Mouse (Mus musculus) midbrain, postnatal 0 days (tissue): Measurements from ENCODE around the gene Unc93b1. TPM values are rescaled to one million over a fixed set of nuclear protein-coding genes. Genes with fewer than 3 reads are reported as not detected.

Source experiments
- ATAC-seq: fragments of 200-750 bp; cut with Nextera tagmentation; 2 replicates; pipeline ENCODE4 v1.8.0; 2017; ENCODE audit warnings: moderate number of reproducible peaks, mild to moderate bottlenecking, moderate TSS enrichment, moderate library complexity; ENCODE audit not compliant: low FRiP score
- DNase-seq: peaks from one replicate; pipeline ENCODE4 v3.0.0-alpha.2; 2015; ENCODE audit warnings: low spot score
- H3K27ac ChIP-seq: fragments of 300-500 bp; sonication (generic); 2 replicates; pipeline ENCODE4 v1.5.1; 2014; ENCODE audit warnings: low read depth, mild to moderate bottlenecking, low read length, mixed read lengths
- H3K27me3 ChIP-seq: fragments of 300-500 bp; sonication (generic); 2 replicates; pipeline ENCODE4 v1.6.1; 2014; ENCODE audit warnings: low read length, control low read depth, mixed read lengths; ENCODE audit not compliant: insufficient read depth
- H3K36me3 ChIP-seq: fragments of 300-500 bp; sonication (generic); 2 replicates; pipeline ENCODE4 v1.6.1; 2014; ENCODE audit warnings: low read length, control low read depth, mixed read lengths; ENCODE audit not compliant: insufficient read depth
- H3K4me1 ChIP-seq: fragments of 300-500 bp; sonication (generic); 2 replicates; pipeline ENCODE4 v1.6.1; 2014; ENCODE audit warnings: mild to moderate bottlenecking, control low read depth, antibody characterized with exemption, low read length, mixed read lengths; ENCODE audit not compliant: insufficient read depth
- H3K4me2 ChIP-seq: fragments of 300-500 bp; sonication (generic); 2 replicates; pipeline ENCODE4 v1.6.1; 2014; ENCODE audit warnings: low read depth, mild to moderate bottlenecking, low read length, mixed read lengths; ENCODE audit not compliant: poor library complexity, severe bottlenecking
- H3K4me3 ChIP-seq: fragments of 300-500 bp; sonication (generic); 2 replicates; pipeline ENCODE4 v1.5.1; 2014; ENCODE audit warnings: low read depth, mild to moderate bottlenecking, low read length, moderate library complexity
- H3K9ac ChIP-seq: fragments of 300-500 bp; sonication (generic); replicated peaks from 2 replicates; pipeline ENCODE4 v1.6.1; 2014; ENCODE audit warnings: mild to moderate bottlenecking, low read length, moderate library complexity, mixed read lengths; ENCODE audit not compliant: poor library complexity, severe bottlenecking
- H3K9me3 ChIP-seq: fragments of 300-500 bp; sonication (generic); 2 replicates; pipeline ENCODE4 v1.6.1; 2016; ENCODE audit warnings: low read length, control low read depth
- CTCF ChIP-seq: IDR thresholded peaks from 2 replicates; pipeline ENCODE4 v1.5.1; 2016; ENCODE audit warnings: antibody characterized with exemption, mild to moderate bottlenecking
- WGBS: fragments of 180-500 bp; shearing (Covaris S2); extraction: QIAGEN DNeasy Blood & Tissue Kit; methylation state at CpG from one replicate; pipeline ENCODE4 v1.1.7; 2014; 5-methylcytosine and 5-hydroxymethylcytosine counted together
- polyA plus RNA-seq: library from polyadenylated mRNA; unstranded; fragments of >200 nt; fragmentation: Nextera tagmentation; extraction: Ambion mirVana; gene quantifications from 2 replicates; pipeline ENCODE4 v1.2.1, GENCODE M21; 2015
- total RNA-seq: library from RNA; depleted of rRNA; stranded (reverse); fragments of >200 nt; gene quantifications from 2 replicates; pipeline ENCODE4 v1.2.3, GENCODE M21; 2014

Gene Unc93b1
- total and polyA plus RNA-seq, 2 experiments from 2014 or later, result 11.2 to 23.2 TPM

DNA sequence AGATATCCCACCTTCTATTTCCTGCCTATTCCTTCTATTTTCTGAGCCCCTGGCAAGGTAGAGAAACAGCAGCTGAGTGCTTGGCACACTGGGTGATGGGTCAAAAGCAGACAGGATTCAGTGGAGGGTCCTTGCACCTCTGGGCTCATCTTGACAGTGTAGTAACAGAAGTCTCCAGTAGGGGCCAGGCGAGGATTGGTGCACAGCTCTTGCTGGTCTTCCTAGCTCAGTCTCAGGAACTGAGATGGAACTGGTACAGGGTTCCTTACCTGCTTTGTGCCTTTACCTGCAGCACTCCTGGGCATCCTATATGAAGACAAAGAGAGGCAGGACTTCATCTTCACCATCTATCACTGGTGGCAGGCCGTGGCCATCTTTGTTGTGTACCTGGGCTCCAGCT is 11.7 kb downstream of the Unc93b1 start:
- H3K36me3 ChIP-seq, result no peaks in the 10 kb centered on the region
- 17% methylated on average over 2 of the region's 2 CpGs for WGBS
- H3K4me1 ChIP-seq, result no peaks in the 10 kb centered on the region
- no peak overlapping the region for H3K4me3 ChIP-seq
- no peak overlapping the region for H3K27ac ChIP-seq
- H3K27me3 ChIP-seq, result no peaks in the 10 kb centered on the region
- no peak overlapping the region for H3K9ac ChIP-seq
- no peak overlapping the region for H3K4me2 ChIP-seq
- ATAC-seq (peak; percentile 63; the same call in 1 of the 2 replicates), DNase-seq (peak; percentile 74)
- TF ChIP-seq CTCF, result peak; percentile 95
- H3K9me3 ChIP-seq, result no peaks in the 10 kb centered on the region

DNA sequence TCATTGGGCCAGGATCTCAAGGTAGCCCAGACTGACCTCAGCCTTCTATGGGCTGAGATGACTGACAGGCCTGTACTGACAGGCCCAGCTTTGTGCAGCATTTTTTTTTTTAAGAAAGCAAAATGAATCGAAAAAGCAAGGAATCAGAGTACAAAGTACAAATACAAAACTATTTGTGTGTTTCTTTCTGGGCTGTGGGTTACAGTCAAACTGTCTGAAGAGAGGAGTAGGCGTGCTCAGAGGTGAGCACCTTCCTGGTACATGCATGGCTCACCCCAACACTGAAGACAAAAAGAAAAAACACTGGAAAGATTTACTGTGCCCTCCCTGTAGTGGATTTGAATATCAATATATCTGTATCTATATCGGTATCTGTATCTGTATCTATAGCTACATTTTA is 12.8 kb downstream of the Unc93b1 start:
- no peak for DNase-seq
- no peak for TF ChIP-seq CTCF
- no peak overlapping the region for H3K27ac ChIP-seq
- 77% methylated on average over 3 of the region's 3 CpGs for WGBS
- H3K4me2 ChIP-seq, result no peak overlapping the region
- H3K9ac ChIP-seq, result no peak overlapping the region
- no peak for ATAC-seq
- no peaks in the 10 kb centered on the region for H3K9me3 ChIP-seq
- H3K4me3 ChIP-seq, result no peak overlapping the region
- H3K4me1 ChIP-seq, result no peaks in the 10 kb centered on the region
- H3K36me3 ChIP-seq, result no peaks in the 10 kb centered on the region
- no peaks in the 10 kb centered on the region for H3K27me3 ChIP-seq

DNA sequence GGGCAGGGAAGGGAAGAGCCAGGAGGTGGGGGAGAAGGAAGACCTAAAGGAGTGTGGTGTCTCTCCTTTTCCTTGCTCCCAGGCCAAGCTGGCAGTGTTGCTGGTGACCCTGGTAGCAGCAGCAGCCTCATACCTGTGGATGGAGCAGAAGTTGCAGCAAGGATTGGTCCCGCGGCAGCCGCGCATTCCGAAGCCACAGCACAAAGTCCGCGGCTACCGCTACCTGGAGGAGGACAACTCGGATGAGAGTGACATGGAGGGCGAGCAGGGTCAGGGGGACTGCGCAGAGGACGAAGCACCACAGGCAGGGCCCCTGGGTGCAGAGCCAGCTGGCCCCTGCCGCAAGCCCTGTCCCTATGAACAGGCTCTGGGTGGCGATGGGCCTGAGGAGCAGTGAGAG is 13.6 kb downstream of the Unc93b1 start:
- Histone ChIP-seq H3K4me3 (no peak overlapping the region), H3K27me3 (no peaks in the 10 kb centered on the region), H3K27ac (no peak overlapping the region), H3K36me3 (no peaks in the 10 kb centered on the region), H3K4me1 (no peaks in the 10 kb centered on the region), H3K4me2 (no peak overlapping the region), H3K9me3 (no peaks in the 10 kb centered on the region), H3K9ac (no peak overlapping the region)
- no peak for TF ChIP-seq CTCF
- 69% methylated on average over 14 of the region's 14 CpGs for WGBS
- DNase-seq (no peak), ATAC-seq (no peak)

DNA sequence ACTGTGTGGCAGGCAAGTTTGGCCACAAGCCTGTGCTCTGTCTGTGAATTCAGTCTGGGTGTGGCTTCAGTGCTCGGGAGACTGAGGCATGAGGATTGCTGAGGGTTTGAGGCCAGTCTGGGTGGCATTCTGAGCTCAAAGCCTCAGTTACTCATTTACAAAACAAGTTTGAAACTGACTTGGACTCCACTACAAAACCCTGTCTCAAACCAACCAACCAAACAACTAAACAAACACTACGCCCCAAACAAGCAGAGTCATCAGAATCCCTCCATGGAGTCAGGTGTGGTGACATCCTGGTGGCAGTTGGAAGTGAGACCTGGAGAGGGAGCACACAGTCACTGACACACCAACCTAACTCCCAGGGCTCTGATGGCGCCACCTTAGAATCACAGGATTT is 15.3 kb downstream of the Unc93b1 start:
- WGBS, result 75% methylated on average over 3 of the region's 3 CpGs
- TF ChIP-seq CTCF, result no peak

DNA sequence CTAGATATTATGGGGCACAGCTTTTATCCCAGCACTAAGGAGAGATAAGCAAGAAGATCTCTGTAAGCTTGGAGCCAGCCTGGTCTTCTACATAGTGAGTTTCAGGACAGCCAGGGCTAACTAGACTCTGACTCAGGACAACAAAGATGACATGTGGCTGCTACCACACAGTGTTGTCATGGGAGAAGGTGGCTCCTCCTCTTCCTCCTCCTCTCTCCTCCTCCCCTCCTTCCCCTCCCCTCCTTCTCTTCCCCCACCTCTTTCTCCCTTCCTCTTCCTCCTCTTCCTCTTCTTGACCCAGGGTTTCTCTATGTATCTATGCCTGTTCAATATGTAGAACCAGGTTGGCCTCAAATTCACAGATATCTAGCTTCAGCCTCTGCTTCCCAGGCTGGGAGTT is 16.5 kb downstream of the Unc93b1 start:
- no peak for TF ChIP-seq CTCF
- Histone ChIP-seq H3K27ac (no peak overlapping the region), H3K9me3 (no peaks in the 10 kb centered on the region), H3K36me3 (no peaks in the 10 kb centered on the region), H3K27me3 (no peaks in the 10 kb centered on the region), H3K4me3 (no peak overlapping the region), H3K9ac (no peak overlapping the region), H3K4me1 (no peaks in the 10 kb centered on the region), H3K4me2 (no peak overlapping the region)
- DNase-seq (no peak), ATAC-seq (no peak)

More for the DNA sequence above, 15.3 kb downstream of the Unc93b1 start:
- no peaks in the 10 kb centered on the region for H3K4me1 ChIP-seq
- H3K4me2 ChIP-seq, result no peak overlapping the region
- H3K9ac ChIP-seq, result no peak overlapping the region
- no peaks in the 10 kb centered on the region for H3K27me3 ChIP-seq
- ATAC-seq (no peak), DNase-seq (no peak)
- H3K27ac ChIP-seq, result no peak overlapping the region
- no peaks in the 10 kb centered on the region for H3K9me3 ChIP-seq
- H3K36me3 ChIP-seq, result no peaks in the 10 kb centered on the region
- H3K4me3 ChIP-seq, result no peak overlapping the region

DNA sequence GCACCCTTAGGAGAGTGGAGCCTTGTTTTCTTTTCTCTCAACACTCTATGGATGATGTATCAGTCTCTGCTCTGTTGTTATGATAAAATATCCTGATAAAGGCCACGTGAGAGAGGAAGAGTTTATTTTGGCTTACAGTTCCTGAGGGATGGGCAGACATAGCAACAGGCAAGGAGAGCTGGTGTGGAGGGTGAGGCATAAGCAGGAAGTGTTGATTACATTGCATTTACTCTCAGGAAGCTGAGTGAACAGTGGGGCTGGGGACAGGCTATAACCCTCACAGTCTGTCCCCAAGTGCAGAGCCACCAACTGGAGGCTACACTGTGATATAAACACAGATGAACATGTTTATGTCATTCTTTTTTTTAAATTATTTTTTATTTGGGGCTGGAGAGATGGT is 17.1 kb downstream of the Unc93b1 start:
- 58% methylated on average over 1 of the region's 1 CpGs for WGBS
- Histone ChIP-seq H3K27me3 (no peaks in the 10 kb centered on the region), H3K4me2 (no peak overlapping the region), H3K36me3 (no peaks in the 10 kb centered on the region), H3K4me1 (no peaks in the 10 kb centered on the region), H3K9me3 (no peaks in the 10 kb centered on the region), H3K9ac (no peak overlapping the region), H3K27ac (no peak overlapping the region), H3K4me3 (no peak overlapping the region)
- DNase-seq (no peak), ATAC-seq (no peak)
- no peak for TF ChIP-seq CTCF
